Mouse (Mus musculus): ENCODE measurements around the gene Spint4.

Gene Spint4

GRCm38 (mm10) chr2:164734839-164735238 lies 36.5 kb downstream of the Spint4 start:
- no peak for DNase-seq

GRCm38 (mm10) chr2:164735446-164735845 lies 37.1 kb downstream of the Spint4 start:
- no peak for DNase-seq

- DNase-seq = no peak
Observed at GRCm38 (mm10) chr2:164737377-164738090, 39.2 kb downstream of the Spint4 start.

DNA sequence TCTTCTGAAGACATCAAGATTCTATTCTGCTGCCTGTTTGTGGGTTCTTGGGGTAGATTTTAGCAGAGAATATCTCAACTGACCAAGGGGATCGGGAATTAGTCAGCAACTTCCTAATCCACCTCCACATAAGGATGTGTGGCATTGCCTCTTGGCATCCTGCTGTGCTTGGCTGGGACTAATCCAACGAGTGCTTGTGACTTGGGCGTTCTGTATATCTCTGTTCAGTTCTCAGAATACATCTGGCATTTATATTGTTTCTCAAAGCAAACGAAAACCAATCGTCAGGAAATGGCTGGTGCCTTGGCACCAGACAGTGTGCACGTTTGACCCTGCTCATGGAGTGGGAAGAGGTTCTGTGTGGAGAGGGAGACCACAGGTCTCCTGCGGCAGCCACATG lies 41.6 kb downstream of the Spint4 start:
- no peak for DNase-seq

- DNase-seq = no peak
Observed at GRCm38 (mm10) chr2:164744987-164745386, 46.7 kb downstream of the Spint4 start.

GRCm38 (mm10) chr2:164745843-164746479 lies 47.7 kb downstream of the Spint4 start, which contains the start of the genes Wfdc3 and Dnttip1:
Gene Wfdc3 (minus strand): TSS chr2:164745931.
Gene Dnttip1 (plus strand): TSS chr2:164745983.
- DNase-seq = peak; percentile 94 to 96

- DNase-seq = no peak
Observed at GRCm38 (mm10) chr2:164746693-164747092, 48.4 kb downstream of the Spint4 start.

- no peak for DNase-seq
Observed at GRCm38 (mm10) chr2:164748191-164748590, 49.9 kb downstream of the Spint4 start.

DNA sequence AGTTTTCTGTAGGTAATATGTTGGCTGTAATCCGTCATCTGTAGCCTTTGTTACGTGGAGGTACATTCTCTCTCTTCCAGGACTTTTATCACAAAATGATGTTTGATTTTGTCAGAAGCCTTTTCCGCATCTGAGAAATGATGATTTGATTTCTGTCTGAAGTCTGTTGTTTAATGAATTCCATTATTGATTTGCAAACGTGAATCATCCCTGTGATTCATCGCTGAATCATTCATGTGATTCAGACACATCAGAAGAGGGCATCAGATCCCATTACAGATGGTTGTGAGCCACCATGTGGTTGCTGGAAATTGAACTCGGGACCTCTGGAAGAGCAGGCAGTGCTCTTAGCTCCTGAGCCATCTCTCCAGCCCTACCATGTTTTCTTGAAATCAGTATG lies 50.7 kb downstream of the Spint4 start:
- DNase-seq = no peak
